Mouse (Mus musculus): ENCODE measurements around the gene Gstp2. TPM values are rescaled to one million over a fixed set of nuclear protein-coding genes. Genes with fewer than 3 reads are reported as not detected.

Gene Gstp2
- polyA plus RNA-seq, 1 experiment from 2014 or later: 151 TPM

GRCm38 (mm10) chr19:3991562-3991961 lies 54.3 kb downstream of the Gstp2 start:
- no peak for TF ChIP-seq CTCF (IDR thresholded peaks at IDR 0.05; ENCODE audit: low read depth)

GRCm38 (mm10) chr19:3990804-3991203 lies 55.0 kb downstream of the Gstp2 start:
- Histone ChIP-seq H3K4me3 (ENCODE audit: low read depth, low read length) (no peak overlapping the region), H3K9me3 (ENCODE audit: control insufficient read depth) (no peaks in the 10 kb centered on the region), H3K9ac (ENCODE audit: low read depth, low read length) (no peak overlapping the region), H3K36me3 (ENCODE audit: control insufficient read depth, insufficient read depth) (no peaks in the 10 kb centered on the region), H3K4me2 (replicated peaks; ENCODE audit: low read depth) (no peak overlapping the region), H3K4me1 (replicated peaks; ENCODE audit: control insufficient read depth, insufficient read depth, low read length) (peaks cover 15% of the 10 kb centered on the region; the same call in 1 of the 2 replicates), H3K27me3 (replicated peaks; ENCODE audit: control insufficient read depth, insufficient read depth, low read length) (no peaks in the 10 kb centered on the region), H3K27ac (ENCODE audit: low read depth, low read length) (no peak overlapping the region)
- TF ChIP-seq CTCF (IDR thresholded peaks at IDR 0.05; ENCODE audit: low read depth): no peak
- no peak for ATAC-seq
- 50% methylated on average over 6 of the region's 6 CpGs for WGBS

More at GRCm38 (mm10) chr19:3991562-3991961, 54.3 kb downstream of the Gstp2 start:
- Histone ChIP-seq H3K4me2 (replicated peaks; ENCODE audit: low read depth) (no peak overlapping the region), H3K27me3 (replicated peaks; ENCODE audit: control insufficient read depth, insufficient read depth, low read length) (no peaks in the 10 kb centered on the region), H3K9me3 (ENCODE audit: control insufficient read depth) (no peaks in the 10 kb centered on the region), H3K4me1 (replicated peaks; ENCODE audit: control insufficient read depth, insufficient read depth, low read length) (peaks cover 11% of the 10 kb centered on the region; the same call in 1 of the 2 replicates), H3K4me3 (ENCODE audit: low read depth, low read length) (no peak overlapping the region), H3K36me3 (ENCODE audit: control insufficient read depth, insufficient read depth) (no peaks in the 10 kb centered on the region), H3K27ac (ENCODE audit: low read depth, low read length) (no peak overlapping the region), H3K9ac (ENCODE audit: low read depth, low read length) (no peak overlapping the region)
- 100% methylated on average over 3 of the region's 3 CpGs for WGBS
- no peak for ATAC-seq

Other genes starting within 250 kb of the Gstp2 start
- gene Chka, start 194.2 kb downstream of the Gstp2 start, polyA plus RNA-seq (2015; fragmentation: Nextera tagmentation; extraction: Ambion mirVana): 113 and 155 TPM in 2 replicates
- 76.2 and 83.0 TPM in 2 replicates for gene Tcirg1, start 138.9 kb downstream of the Gstp2 start, polyA plus RNA-seq (2015; fragmentation: Nextera tagmentation; extraction: Ambion mirVana)
- 303 and 317 TPM in 2 replicates for gene Ndufs8, start 133.2 kb downstream of the Gstp2 start, polyA plus RNA-seq (2015; fragmentation: Nextera tagmentation; extraction: Ambion mirVana)
- 16.1 and 17.4 TPM in 2 replicates for gene Aldh3b1, start 116.2 kb downstream of the Gstp2 start, polyA plus RNA-seq (2015; fragmentation: Nextera tagmentation; extraction: Ambion mirVana)
- gene Unc93b1, start 110.8 kb downstream of the Gstp2 start, polyA plus RNA-seq (2015; fragmentation: Nextera tagmentation; extraction: Ambion mirVana): 28.3 and 29.2 TPM in 2 replicates
- gene Aldh3b3, start 87.4 kb downstream of the Gstp2 start, polyA plus RNA-seq (2015; fragmentation: Nextera tagmentation; extraction: Ambion mirVana): not detected in 2 replicates
- gene Aldh3b2, start 73.7 kb downstream of the Gstp2 start, polyA plus RNA-seq (2015; fragmentation: Nextera tagmentation; extraction: Ambion mirVana): 0.17 and 0.51 TPM in 2 replicates
- 32.3 and 34.5 TPM in 2 replicates for gene Acy3, start 59.5 kb downstream of the Gstp2 start, polyA plus RNA-seq (2015; fragmentation: Nextera tagmentation; extraction: Ambion mirVana)
- gene Tbx10, start 53.3 kb downstream of the Gstp2 start, polyA plus RNA-seq (2015; fragmentation: Nextera tagmentation; extraction: Ambion mirVana): 0.59 and 0.61 TPM in 2 replicates
- 31.7 and 32.9 TPM in 2 replicates for gene Nudt8, start 45.4 kb downstream of the Gstp2 start, polyA plus RNA-seq (2015; fragmentation: Nextera tagmentation; extraction: Ambion mirVana)
- gene Gm49405, start 45.4 kb downstream of the Gstp2 start, polyA plus RNA-seq (2015; fragmentation: Nextera tagmentation; extraction: Ambion mirVana): 0.42 and 0.44 TPM in 2 replicates
- 0.64 and 0.89 TPM in 2 replicates for gene Doc2g, start 42.7 kb downstream of the Gstp2 start, polyA plus RNA-seq (2015; fragmentation: Nextera tagmentation; extraction: Ambion mirVana)
- gene Ndufv1, start 33.2 kb downstream of the Gstp2 start, polyA plus RNA-seq (2015; fragmentation: Nextera tagmentation; extraction: Ambion mirVana): 244 and 255 TPM in 2 replicates
- 746 and 756 TPM in 2 replicates for gene Gstp1, start 8.0 kb downstream of the Gstp2 start, polyA plus RNA-seq (2015; fragmentation: Nextera tagmentation; extraction: Ambion mirVana)
- gene Gstp3, start 13.5 kb upstream of the Gstp2 start, polyA plus RNA-seq (2015; fragmentation: Nextera tagmentation; extraction: Ambion mirVana): 68.7 and 72.6 TPM in 2 replicates
- gene Cabp2, start 35.6 kb upstream of the Gstp2 start, polyA plus RNA-seq (2015; fragmentation: Nextera tagmentation; extraction: Ambion mirVana): not detected in 2 replicates
- gene Cdk2ap2, start 51.2 kb upstream of the Gstp2 start, polyA plus RNA-seq (2015; fragmentation: Nextera tagmentation; extraction: Ambion mirVana): 97.1 and 108 TPM in 2 replicates
- 13.7 and 16.3 TPM in 2 replicates for gene Pitpnm1, start 54.0 kb upstream of the Gstp2 start, polyA plus RNA-seq (2015; fragmentation: Nextera tagmentation; extraction: Ambion mirVana)
- gene Aip, start 79.8 kb upstream of the Gstp2 start, polyA plus RNA-seq (2015; fragmentation: Nextera tagmentation; extraction: Ambion mirVana): 42.0 and 42.3 TPM in 2 replicates
- gene Gpr152, start 93.8 kb upstream of the Gstp2 start, polyA plus RNA-seq (2015; fragmentation: Nextera tagmentation; extraction: Ambion mirVana): not detected in 2 replicates
- 0.33 TPM in 2 replicates for gene Cabp4, start 98.0 kb upstream of the Gstp2 start, polyA plus RNA-seq (2015; fragmentation: Nextera tagmentation; extraction: Ambion mirVana)
- gene Coro1b, start 102.6 kb upstream of the Gstp2 start, polyA plus RNA-seq (2015; fragmentation: Nextera tagmentation; extraction: Ambion mirVana): 237 and 239 TPM in 2 replicates
- 2.7 and 3.4 TPM in 2 replicates for gene Ptprcap, start 107.6 kb upstream of the Gstp2 start, polyA plus RNA-seq (2015; fragmentation: Nextera tagmentation; extraction: Ambion mirVana)
- gene Rps6kb2, start 117.3 kb upstream of the Gstp2 start, polyA plus RNA-seq (2015; fragmentation: Nextera tagmentation; extraction: Ambion mirVana): 33.9 and 35.1 TPM in 2 replicates
- gene Carns1, start 129.5 kb upstream of the Gstp2 start, polyA plus RNA-seq (2015; fragmentation: Nextera tagmentation; extraction: Ambion mirVana): 0.90 TPM in 2 replicates
- 2.0 and 2.3 TPM in 2 replicates for gene Tbc1d10c, start 145.3 kb upstream of the Gstp2 start, polyA plus RNA-seq (2015; fragmentation: Nextera tagmentation; extraction: Ambion mirVana)
- 370 and 382 TPM in 2 replicates for gene Ppp1ca, start 146.0 kb upstream of the Gstp2 start, polyA plus RNA-seq (2015; fragmentation: Nextera tagmentation; extraction: Ambion mirVana)
- 12.3 and 13.5 TPM in 2 replicates for gene Rad9a, start 155.6 kb upstream of the Gstp2 start, polyA plus RNA-seq (2015; fragmentation: Nextera tagmentation; extraction: Ambion mirVana)
- gene Clcf1, start 168.2 kb upstream of the Gstp2 start, polyA plus RNA-seq (2015; fragmentation: Nextera tagmentation; extraction: Ambion mirVana): 2.4 and 2.5 TPM in 2 replicates
- gene AC109138.7, start 168.3 kb upstream of the Gstp2 start, polyA plus RNA-seq (2015; fragmentation: Nextera tagmentation; extraction: Ambion mirVana): not detected in 2 replicates
- 81.5 and 87.8 TPM in 2 replicates for gene Pold4, start 185.9 kb upstream of the Gstp2 start, polyA plus RNA-seq (2015; fragmentation: Nextera tagmentation; extraction: Ambion mirVana)
- gene Ssh3, start 223.2 kb upstream of the Gstp2 start, polyA plus RNA-seq (2015; fragmentation: Nextera tagmentation; extraction: Ambion mirVana): 18.1 and 18.5 TPM in 2 replicates
- 2.0 and 2.4 TPM in 2 replicates for gene Ankrd13d, start 237.1 kb upstream of the Gstp2 start, polyA plus RNA-seq (2015; fragmentation: Nextera tagmentation; extraction: Ambion mirVana)